8 mouse cellular contexts compared by ENCODE assay signal in the genomic region with DNA sequence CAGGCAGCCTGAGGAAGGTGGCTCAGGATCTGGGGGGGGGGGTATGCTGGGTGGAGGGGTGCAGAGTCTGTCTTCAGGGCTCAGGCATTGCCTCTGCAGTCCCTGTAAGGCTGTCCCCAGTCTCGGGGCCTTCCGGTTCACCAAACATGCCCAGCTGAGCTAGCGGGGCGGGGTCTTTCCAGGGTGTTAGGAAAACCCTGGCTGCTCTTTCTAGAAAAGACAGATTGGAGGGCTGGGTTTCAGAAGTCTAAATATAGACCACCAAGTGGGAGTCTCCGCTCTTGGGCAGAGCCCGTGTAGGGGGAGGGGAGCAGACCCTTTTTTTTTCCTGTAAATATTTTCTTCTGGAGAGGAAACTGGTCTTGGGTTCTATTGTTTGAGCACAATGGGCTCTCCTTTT. TPM values are rescaled to one million over a fixed set of nuclear protein-coding genes. Genes with fewer than 3 reads are reported as not detected.
A peak's percentile ranks its signal among the peaks of the same experiment; 100 is the strongest.
DNase-seq lines count a peak whose midpoint lies in the region; ATAC-seq and TF ChIP-seq lines count a peak whose summit lies in the region.

No protein-coding gene starts in this region.

- peak overlapping the region; percentile 9; the same call in 1 of the 2 replicates for H3K4me2 ChIP-seq in forebrain, postnatal 0 days (ENCODE audit: low read depth)
- peak overlapping the region; percentile 34 for H3K4me2 ChIP-seq in intestine, embryonic 14.5 days (ENCODE audit: low read length)
- peak overlapping the region; percentile 44 for H3K4me2 ChIP-seq in lung, embryonic 14.5 days

- H3K27me3 ChIP-seq in forebrain, postnatal 0 days (ENCODE audit: insufficient read depth, low read length), result no peaks in the 10 kb centered on the region
- no peaks in the 10 kb centered on the region for H3K27me3 ChIP-seq in intestine, embryonic 14.5 days (replicated peaks; ENCODE audit: control insufficient read depth, insufficient read depth, low read length)
- no peaks in the 10 kb centered on the region for H3K27me3 ChIP-seq in lung, embryonic 14.5 days (ENCODE audit: insufficient read depth, low read length)
- no peaks in the 10 kb centered on the region for H3K27me3 ChIP-seq in small intestine, adult 2 months (ENCODE audit: control insufficient read depth, insufficient read depth, low read length)

- peak; percentile 69 for DNase-seq in testis, postnatal 10 days (ENCODE audit: low spot score)
- DNase-seq in testis, postnatal 14 days (ENCODE audit: low spot score), result no peak
- peak; percentile 78 for DNase-seq in forebrain, postnatal 0 days
- DNase-seq in intestine, embryonic 14.5 days (ENCODE audit: low spot score), result no peak
- peak; percentile 95 for DNase-seq in lung, embryonic 14.5 days
- no peak for DNase-seq in spleen, postnatal 4 days (ENCODE audit: low spot score in 2 of 2)
- DNase-seq in thymus, postnatal 0 days (ENCODE audit: low spot score), result no peak

- WGBS in forebrain, postnatal 0 days, result 2% methylated on average over 6 of the region's 6 CpGs
- WGBS in intestine, embryonic 14.5 days, result 10% methylated on average over 6 of the region's 6 CpGs
- 1% methylated on average over 6 of the region's 6 CpGs for WGBS in lung, embryonic 14.5 days
- 71% methylated on average over 6 of the region's 6 CpGs for WGBS in small intestine, adult 2 months

- H3K9ac ChIP-seq in forebrain, postnatal 0 days, result no peak overlapping the region
- no peak overlapping the region for H3K9ac ChIP-seq in intestine, embryonic 14.5 days (ENCODE audit: low read length)
- peak overlapping the region; percentile 25 for H3K9ac ChIP-seq in lung, embryonic 14.5 days

- H3K36me3 ChIP-seq in forebrain, postnatal 0 days (ENCODE audit: insufficient read depth), result peaks cover 24% of the 10 kb centered on the region
- peaks cover 34% of the 10 kb centered on the region for H3K36me3 ChIP-seq in intestine, embryonic 14.5 days (ENCODE audit: control insufficient read depth, insufficient read depth, low read length)
- peaks cover 35% of the 10 kb centered on the region for H3K36me3 ChIP-seq in lung, embryonic 14.5 days (ENCODE audit: insufficient read depth)
- peaks cover 20% of the 10 kb centered on the region; the same call in 1 of the 2 replicates for H3K36me3 ChIP-seq in small intestine, adult 2 months (ENCODE audit: control insufficient read depth, insufficient read depth, low read length)

- peaks cover 24% of the 10 kb centered on the region for H3K4me1 ChIP-seq in forebrain, postnatal 0 days (ENCODE audit: insufficient read depth)
- peaks cover 33% of the 10 kb centered on the region for H3K4me1 ChIP-seq in intestine, embryonic 14.5 days (replicated peaks; ENCODE audit: control insufficient read depth, insufficient read depth, low read length)
- peaks cover 21% of the 10 kb centered on the region for H3K4me1 ChIP-seq in lung, embryonic 14.5 days (ENCODE audit: insufficient read depth)
- H3K4me1 ChIP-seq in small intestine, adult 2 months (ENCODE audit: control insufficient read depth, insufficient read depth, insufficient read length, low read length), result no peaks in the 10 kb centered on the region

- TF ChIP-seq CTCF in forebrain, postnatal 0 days (IDR thresholded peaks at IDR 0.05; ENCODE audit: low read depth), result no peak
- no peak for TF ChIP-seq CTCF in lung, embryonic 14.5 days (IDR thresholded peaks at IDR 0.05; ENCODE audit: low read depth)
- no peak for TF ChIP-seq CTCF in small intestine, adult 2 months (IDR thresholded peaks at IDR 0.05; ENCODE audit: extremely low read depth, insufficient read length, insufficient replicate concordance, low read depth, low read length)

- H3K4me3 ChIP-seq in forebrain, postnatal 0 days (ENCODE audit: low read depth, low read length), result no peak overlapping the region
- H3K4me3 ChIP-seq in intestine, embryonic 14.5 days (ENCODE audit: low read depth, low read length), result no peak overlapping the region
- H3K4me3 ChIP-seq in lung, embryonic 14.5 days (ENCODE audit: low read depth, low read length), result no peak overlapping the region
- H3K4me3 ChIP-seq in small intestine, adult 2 months (ENCODE audit: low read depth, low read length), result no peak overlapping the region

- peak; percentile 86 for ATAC-seq in forebrain, postnatal 0 days
- no peak for ATAC-seq in intestine, embryonic 14.5 days (replicated peaks; ENCODE audit: low FRiP score, low TSS enrichment, low read depth)
- ATAC-seq in lung, embryonic 14.5 days (ENCODE audit: insufficient read depth), result peak; percentile 83

- no peak for TF ChIP-seq POLR2A in small intestine, adult 2 months (IDR thresholded peaks at IDR 0.05; ENCODE audit: low read depth, low read length)

- H3K27ac ChIP-seq in forebrain, postnatal 0 days (ENCODE audit: low read depth, low read length), result peak overlapping the region; percentile 70
- peak overlapping the region; percentile 83 for H3K27ac ChIP-seq in intestine, embryonic 14.5 days (ENCODE audit: low read depth)
- peak overlapping the region; percentile 95 for H3K27ac ChIP-seq in lung, embryonic 14.5 days (ENCODE audit: low read depth)
- H3K27ac ChIP-seq in small intestine, adult 2 months (ENCODE audit: insufficient read depth, low read depth, low read length), result peak overlapping the region; percentile 46

- H3K9me3 ChIP-seq in forebrain, postnatal 0 days (ENCODE audit: low read length), result no peaks in the 10 kb centered on the region
- H3K9me3 ChIP-seq in intestine, embryonic 14.5 days (ENCODE audit: control insufficient read depth, low read length), result no peaks in the 10 kb centered on the region
- no peaks in the 10 kb centered on the region for H3K9me3 ChIP-seq in lung, embryonic 14.5 days (ENCODE audit: low read depth, low read length)

RNA-seq across cellular contexts. Expression of a gene that starts 32.4 kb away (rescaled TPM):
- 38.1 and 43.9 TPM in 2 replicates for total RNA-seq in forebrain, postnatal 0 days (2014; rRNA removed)
- 26.6 and 27.7 TPM in 2 replicates for polyA plus RNA-seq in forebrain, postnatal 0 days (2015; fragmentation: Nextera tagmentation; extraction: Ambion mirVana)
- 22.3 and 25.2 TPM in 2 replicates for polyA plus RNA-seq in intestine, embryonic 14.5 days (2014; fragmentation: Nextera tagmentation; extraction: Ambion mirVana)
- polyA plus RNA-seq in lung, embryonic 14.5 days (2014; fragmentation: Nextera tagmentation; extraction: Ambion mirVana), result 41.2 and 46.5 TPM in 2 replicates
- 19.4 and 27.2 TPM in 2 replicates for polyA plus RNA-seq in small intestine, adult 2 months (2012; rRNA removed)
- 10.9 and 12.4 TPM in 2 replicates for polyA plus RNA-seq in thymus, postnatal 0 days (2015; fragmentation: Nextera tagmentation; extraction: Ambion mirVana)

RNA-seq across cellular contexts. Expression of a gene that starts 53.1 kb away (rescaled TPM):
- total RNA-seq in forebrain, postnatal 0 days (2014; rRNA removed), result 266 and 507 TPM in 2 replicates
- polyA plus RNA-seq in forebrain, postnatal 0 days (2015; fragmentation: Nextera tagmentation; extraction: Ambion mirVana), result 102 and 129 TPM in 2 replicates
- 259 and 272 TPM in 2 replicates for polyA plus RNA-seq in intestine, embryonic 14.5 days (2014; fragmentation: Nextera tagmentation; extraction: Ambion mirVana)
- 235 and 256 TPM in 2 replicates for polyA plus RNA-seq in lung, embryonic 14.5 days (2014; fragmentation: Nextera tagmentation; extraction: Ambion mirVana)
- 80.3 and 161 TPM in 2 replicates for polyA plus RNA-seq in small intestine, adult 2 months (2012; rRNA removed)
- polyA plus RNA-seq in thymus, postnatal 0 days (2015; fragmentation: Nextera tagmentation; extraction: Ambion mirVana), result 269 and 272 TPM in 2 replicates

RNA-seq across cellular contexts. Expression of a gene that starts 53.1 kb away (rescaled TPM):
- 23.1 and 28.7 TPM in 2 replicates for total RNA-seq in forebrain, postnatal 0 days (2014; rRNA removed)
- 12.7 and 17.4 TPM in 2 replicates for polyA plus RNA-seq in forebrain, postnatal 0 days (2015; fragmentation: Nextera tagmentation; extraction: Ambion mirVana)
- 7.0 and 7.9 TPM in 2 replicates for polyA plus RNA-seq in intestine, embryonic 14.5 days (2014; fragmentation: Nextera tagmentation; extraction: Ambion mirVana)
- polyA plus RNA-seq in lung, embryonic 14.5 days (2014; fragmentation: Nextera tagmentation; extraction: Ambion mirVana), result 6.4 and 6.6 TPM in 2 replicates
- 6.4 and 12.0 TPM in 2 replicates for polyA plus RNA-seq in small intestine, adult 2 months (2012; rRNA removed)
- polyA plus RNA-seq in thymus, postnatal 0 days (2015; fragmentation: Nextera tagmentation; extraction: Ambion mirVana), result 3.3 and 4.0 TPM in 2 replicates

Comparison
In these comparisons a context has a peak if more than half of its experiments do, and no peak if none do; other contexts are left out.
1. DNase-seq: peak in testis, postnatal 10 days (single experiment), forebrain, postnatal 0 days (single experiment) and lung, embryonic 14.5 days (single experiment); none in testis, postnatal 14 days (single experiment), intestine, embryonic 14.5 days (single experiment), spleen, postnatal 4 days (0 of 2) and thymus, postnatal 0 days (single experiment).
2. Peak in every context shown above with its lines, with median percentiles within 50 percentile points of each other: H3K27ac ChIP-seq and H3K4me2 ChIP-seq.